Mouse (Mus musculus): Measurements from ENCODE around the gene Gtpbp4.

Gtpbp4 gene

DNA sequence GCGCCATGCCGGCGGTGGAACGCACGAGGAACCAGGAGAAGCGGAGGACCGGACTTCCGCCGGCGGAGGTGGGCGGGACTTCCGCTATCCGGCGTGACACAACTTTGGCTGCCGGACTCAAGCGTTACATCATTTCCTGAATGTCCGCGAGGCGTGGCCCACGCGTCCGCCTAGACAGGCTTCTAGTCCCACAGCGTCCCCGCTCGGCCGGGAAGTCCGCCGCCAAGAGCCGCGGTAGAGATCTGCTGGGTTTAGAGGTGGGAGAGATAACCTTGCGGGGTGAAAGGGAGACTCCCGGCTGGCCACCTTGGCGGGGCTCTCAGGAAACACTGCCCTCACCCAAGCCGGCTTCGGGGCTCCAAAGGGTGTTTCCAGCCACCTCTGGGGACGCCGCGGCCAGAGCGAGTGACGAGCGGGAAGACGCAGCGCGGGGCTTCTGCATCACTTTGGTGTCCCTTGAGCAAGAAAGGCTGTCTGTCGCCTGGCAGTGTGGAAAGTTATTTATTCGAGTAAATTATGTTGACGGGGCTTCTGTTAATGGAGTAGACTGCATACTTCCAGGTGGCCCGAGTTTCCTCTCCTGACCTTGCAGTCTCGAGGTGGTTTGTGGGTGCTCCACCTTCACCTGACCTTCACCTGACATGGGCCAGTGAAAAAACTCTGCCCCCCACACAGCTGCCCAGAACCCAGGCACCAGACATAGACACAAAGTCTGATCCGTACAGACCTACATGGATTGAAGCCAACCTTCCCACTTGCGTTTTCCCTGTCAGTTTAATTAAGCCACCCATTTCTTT lies at the start of gene Gtpbp4:
Gene Gtpbp4, minus strand, starts transcription at position 94 of the 797 bp plus-strand sequence.
- in situ Hi-C loops (cut with MboI, MseI), result loop anchor here in 1 of 2 experiments (5.0 kb wide), 2 partner anchors 96 to 124 kb away; partner anchors contain the start of genes Larp4b and Wdr37

DNA sequence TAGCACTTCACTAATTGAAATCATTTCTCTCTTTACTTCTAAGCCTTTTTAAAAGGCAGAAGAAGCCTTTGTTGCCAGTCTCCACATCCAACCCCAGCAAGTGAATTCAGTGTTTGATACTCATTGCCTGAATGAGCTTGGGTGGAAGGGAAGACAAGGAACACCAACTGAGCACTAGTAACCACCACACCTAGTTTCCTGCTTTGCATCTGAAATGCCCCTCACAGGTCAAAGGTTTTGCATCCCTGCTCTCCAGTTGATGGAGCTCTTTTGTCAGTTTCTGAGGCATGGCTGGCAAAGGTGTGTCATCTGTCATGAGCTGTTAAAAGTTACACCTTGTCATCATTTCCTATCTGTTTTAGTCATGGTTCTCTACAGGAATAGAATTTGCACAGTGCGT lies 48.8 kb upstream of the Gtpbp4 start:
- in situ Hi-C loops (cut with MboI, MseI), result no loop called here

DNA sequence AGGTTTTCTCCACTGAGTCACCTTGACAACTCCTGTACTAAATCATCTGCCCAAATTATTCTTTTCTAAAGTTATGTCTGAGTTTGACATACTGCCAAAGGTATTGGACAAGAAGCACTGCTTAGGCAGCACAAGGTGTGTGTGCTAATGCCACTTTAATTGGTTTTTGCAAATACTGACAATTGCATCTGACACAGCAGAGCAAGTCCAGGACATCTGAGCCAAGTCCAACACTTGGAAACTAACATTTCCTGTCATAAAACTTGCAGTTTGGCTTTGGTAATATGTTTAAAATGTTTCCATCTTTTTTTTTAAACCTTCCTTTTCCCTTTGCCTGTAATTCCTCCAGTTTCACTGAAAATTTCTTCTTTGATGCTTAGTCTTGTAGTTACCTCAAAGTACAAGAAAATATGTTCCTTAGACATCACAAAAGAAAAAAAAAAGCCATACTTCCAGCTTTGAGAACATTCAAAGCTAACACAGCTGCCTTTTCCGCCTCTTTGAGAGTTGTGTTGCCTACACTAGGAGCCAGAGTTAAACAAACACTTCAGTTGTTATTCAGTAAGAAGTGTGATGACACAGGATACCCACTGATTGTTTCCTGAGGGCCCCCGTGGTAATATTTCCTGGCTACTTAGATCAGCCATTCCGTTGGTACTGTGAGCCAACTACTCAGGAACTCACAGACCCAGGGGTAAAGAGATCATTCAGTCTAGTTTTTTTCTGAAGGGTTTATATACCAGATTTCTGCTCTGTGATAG lies 47.6 kb upstream of the Gtpbp4 start:
- in situ Hi-C loops (cut with MboI, MseI), result no loop called here

DNA sequence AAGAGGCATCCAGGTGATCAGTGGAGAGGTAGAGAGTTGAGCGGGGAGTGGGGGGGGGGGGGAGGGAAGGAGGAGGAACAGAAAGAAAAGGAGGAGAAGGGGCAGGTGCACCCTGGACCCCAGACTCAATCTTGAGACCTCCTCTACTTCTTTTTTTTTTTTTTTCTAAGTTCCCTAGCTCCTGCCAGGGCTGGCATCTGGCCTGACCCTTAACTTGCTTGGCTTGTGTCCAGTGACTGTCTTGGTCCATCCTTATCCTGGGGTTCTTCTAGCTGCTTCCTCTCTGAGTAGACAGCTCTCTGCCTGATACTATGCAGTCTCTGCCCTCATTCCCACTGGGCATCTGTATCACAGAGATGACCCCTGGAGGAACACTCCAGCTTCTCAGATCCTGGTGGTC lies 44.7 kb upstream of the Gtpbp4 start:
- in situ Hi-C loops (cut with MboI, MseI), result no loop called here

DNA sequence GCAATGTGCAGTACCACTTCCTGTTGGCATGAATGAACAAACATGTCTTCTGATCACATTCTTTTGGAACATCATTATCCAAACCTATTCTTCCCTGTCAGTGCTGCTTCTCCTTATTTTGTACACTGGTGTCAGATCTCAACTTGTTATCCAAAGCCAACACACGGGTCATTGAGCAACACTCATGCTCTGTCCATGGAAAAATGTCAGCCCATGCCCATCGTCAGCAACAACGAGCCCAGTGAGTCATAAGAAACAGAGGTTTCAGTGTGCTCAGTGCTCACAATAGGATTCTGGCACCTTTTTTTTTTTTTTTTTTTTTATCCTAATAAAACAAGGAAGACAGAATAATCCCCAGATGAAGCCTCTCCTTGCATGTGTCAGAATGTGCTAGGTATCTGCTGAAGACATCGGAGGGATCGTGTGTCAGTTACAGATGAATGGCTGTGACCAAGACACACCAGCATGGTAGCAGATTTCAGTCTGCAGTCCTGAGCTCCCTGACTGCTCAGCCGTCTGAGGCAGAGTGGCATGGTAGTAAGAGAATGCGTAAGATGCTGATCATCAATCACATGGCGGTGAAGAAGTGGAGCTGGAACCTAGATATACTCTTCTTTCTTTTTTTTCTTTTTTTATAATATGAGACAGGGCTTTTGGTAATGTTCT lies 36.2 kb upstream of the Gtpbp4 start:
- in situ Hi-C loops (cut with MboI, MseI), result no loop called here

DNA sequence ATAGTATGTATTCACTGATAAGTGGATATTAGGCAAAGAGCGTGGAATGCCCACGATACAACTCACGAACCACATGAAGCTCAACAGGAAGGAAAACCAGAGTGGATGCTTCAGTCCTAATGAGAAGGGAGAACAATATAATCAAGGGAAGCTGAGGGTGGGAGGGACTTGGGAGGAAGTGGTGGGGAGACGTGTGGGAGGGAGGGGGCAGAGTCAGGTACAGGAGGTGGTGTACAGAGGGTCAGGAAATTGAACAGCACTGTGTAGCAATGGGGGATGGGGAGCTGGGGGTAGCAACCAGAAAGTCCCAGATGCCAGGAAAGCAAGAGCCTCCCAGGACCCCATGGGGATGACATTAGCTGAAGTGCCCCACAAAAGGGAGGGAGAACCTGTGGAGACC lies 34.5 kb upstream of the Gtpbp4 start:
- in situ Hi-C loops (cut with MboI, MseI), result no loop called here

DNA sequence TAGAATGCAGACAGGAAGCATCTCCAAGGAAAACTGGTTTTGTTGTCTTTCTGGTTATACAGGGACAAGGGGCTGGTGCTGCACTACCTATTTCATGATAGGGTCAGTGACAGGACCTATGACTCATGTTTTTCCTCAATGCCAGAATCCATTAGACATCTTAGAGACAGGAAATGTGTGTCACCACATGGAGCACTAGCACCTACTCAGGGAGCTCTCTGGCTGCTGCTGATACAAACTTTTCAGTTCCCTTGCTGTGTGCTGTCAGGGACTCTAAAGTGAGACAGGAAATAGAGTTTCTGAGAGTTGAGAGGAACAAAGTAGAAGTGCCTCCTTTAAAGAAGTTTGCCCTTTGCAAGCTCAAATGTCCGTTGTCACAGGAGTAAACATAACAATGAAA lies 31.4 kb upstream of the Gtpbp4 start:
- in situ Hi-C loops (cut with MboI, MseI), result no loop called here

DNA sequence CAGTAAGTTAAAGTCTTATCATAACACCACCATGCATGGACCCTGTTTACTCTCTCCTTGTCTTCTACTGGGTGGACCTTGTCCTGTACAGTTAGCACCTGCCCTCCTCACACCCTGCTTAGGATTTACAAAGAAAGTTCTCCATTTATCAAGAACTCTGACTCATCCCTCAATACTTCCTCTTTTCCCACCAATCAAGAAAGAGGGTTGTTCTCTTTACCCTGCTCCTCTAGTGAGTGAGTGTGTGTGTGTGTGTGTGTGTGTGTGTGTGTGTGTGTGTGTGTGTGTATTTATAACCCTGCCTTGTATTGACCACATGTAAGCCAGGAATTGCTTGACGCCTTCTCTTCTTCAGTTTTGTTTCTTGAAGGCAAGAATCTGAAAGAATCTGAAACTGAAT lies 26.7 kb upstream of the Gtpbp4 start:
- in situ Hi-C loops (cut with MboI, MseI), result no loop called here

DNA sequence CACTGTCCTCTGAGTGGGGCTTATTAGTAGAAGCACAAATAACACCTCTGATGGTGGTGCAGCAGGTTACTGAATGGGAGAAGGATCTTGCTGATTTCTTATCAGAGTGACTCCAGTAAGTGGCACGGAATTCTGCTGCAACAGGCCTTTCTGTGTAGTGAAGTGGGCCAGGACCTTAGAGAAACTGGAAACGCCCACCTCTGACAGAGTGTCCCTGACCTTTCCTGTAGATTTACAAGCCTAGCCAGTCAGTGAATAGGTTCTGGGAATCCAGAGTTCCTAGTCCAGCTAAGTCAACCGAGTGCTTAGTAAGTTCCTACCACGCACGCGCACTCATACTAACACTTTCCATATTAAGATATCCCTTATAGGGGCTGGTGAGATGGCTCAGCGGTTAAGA lies 25.7 kb upstream of the Gtpbp4 start:
- in situ Hi-C loops (cut with MboI, MseI), result no loop called here

DNA sequence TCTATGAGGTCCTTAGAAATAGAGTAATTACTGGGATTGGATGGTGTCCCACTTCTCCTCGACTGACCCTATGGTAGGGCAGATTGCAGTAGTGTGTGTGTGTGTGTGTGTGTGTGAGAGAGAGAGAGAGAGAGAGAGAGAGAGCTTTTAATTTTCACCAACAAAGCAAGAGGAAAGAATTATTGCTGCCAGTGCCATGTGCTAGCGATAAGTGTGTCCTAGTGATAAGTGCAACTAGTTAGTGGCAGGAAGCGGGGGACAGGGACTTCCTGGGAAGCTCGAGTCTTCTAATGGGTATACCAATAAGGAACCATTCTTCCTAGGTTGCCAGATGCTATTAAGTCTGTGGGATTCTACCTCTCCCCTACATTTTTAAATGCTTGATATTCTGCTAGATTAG lies 23.8 kb upstream of the Gtpbp4 start:
- in situ Hi-C loops (cut with MboI, MseI), result no loop called here

DNA sequence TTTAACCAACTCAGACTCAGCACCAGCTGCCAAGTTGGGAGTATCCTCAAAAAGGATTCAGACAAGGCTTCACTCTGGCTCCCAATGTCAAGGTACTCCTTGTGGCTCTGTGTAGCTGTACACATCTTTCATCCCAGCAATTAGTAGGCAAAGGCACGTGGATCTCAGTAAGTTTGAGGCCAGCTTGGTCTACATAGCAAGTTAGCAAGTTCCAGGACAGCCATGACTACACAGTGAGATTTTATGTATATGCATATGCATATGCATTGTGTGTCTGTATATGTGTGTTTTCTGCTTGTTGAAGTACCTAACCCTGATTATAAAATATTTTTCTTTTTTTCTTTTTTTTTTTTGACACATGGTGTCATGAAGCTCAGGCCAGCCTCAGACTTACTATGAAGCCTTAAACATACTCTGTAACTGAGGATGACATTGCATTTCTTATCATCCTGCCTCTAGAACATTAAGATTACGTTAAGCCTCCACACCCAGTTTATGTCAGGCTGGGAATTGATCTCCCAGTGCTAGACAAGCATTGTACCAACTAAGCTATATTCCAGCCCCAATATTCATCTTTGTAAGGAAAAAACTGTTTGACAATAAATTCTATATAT lies 23.2 kb upstream of the Gtpbp4 start:
- in situ Hi-C loops (cut with MboI, MseI), result no loop called here

DNA sequence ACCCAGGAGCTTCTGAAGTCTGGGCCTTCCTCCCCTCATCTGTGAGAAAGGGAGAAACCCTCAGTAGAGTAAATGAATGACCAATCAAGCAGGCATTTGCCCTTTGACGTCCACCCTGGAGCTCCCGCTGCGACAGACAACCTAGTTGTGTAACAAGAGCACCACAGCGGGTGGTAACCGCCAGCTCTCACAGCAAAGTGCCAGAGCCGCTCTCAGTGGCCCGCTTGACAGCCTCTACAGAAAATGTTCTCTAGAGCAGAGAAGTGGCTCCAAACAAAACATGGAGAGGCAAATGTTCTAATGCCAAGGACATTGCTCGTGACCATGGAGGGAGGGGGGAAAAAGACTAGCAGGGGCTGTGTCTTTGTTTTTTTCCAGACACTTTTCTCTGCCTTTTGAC lies 21.3 kb upstream of the Gtpbp4 start:
- in situ Hi-C loops (cut with MboI, MseI), result no loop called here

DNA sequence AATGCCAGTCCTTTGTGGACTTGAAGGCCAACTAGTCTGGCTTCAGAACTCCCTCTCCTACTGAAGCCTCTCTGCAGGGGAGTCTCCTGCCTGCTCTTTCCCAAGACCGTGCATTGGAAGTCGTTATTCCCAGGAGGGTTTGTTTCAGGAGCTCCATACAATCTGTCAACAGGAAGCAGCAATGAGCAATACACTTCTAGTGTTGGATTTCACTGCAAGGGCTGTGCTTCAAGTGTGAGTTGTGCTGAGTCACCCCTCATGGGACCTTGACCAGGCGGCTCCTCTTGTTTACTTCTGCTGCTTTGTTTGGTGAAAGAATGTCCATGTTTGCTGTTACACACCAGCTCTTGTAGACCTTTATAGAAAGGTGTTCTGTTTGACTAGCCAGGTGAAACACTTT lies 18.5 kb upstream of the Gtpbp4 start:
- in situ Hi-C loops (cut with MboI, MseI), result loop anchor here (5.0 kb wide), 1 partner anchor 767 kb away; no protein-coding TSS in a partner anchor

DNA sequence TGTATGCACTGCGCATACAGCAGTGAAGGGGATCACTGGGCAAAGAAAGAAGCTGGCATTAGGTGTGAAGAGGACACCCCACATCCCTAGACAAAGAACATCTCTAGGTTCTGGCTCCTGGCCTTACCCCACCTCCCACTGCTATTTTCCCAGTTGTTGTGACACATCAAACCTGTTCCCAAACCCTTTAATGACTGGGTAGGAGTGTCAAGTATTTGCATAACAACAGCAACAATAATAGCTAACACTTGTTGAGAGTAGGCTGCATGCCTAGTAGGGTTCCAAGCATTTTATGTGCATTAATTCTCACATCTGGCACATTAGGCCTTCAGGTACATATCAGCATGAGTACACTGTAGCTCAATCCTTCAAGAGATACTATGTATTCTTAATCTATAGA lies 17.6 kb upstream of the Gtpbp4 start:
- in situ Hi-C loops (cut with MboI, MseI), result loop anchor here (5.0 kb wide), 1 partner anchor 766 kb away; no protein-coding TSS in a partner anchor

DNA sequence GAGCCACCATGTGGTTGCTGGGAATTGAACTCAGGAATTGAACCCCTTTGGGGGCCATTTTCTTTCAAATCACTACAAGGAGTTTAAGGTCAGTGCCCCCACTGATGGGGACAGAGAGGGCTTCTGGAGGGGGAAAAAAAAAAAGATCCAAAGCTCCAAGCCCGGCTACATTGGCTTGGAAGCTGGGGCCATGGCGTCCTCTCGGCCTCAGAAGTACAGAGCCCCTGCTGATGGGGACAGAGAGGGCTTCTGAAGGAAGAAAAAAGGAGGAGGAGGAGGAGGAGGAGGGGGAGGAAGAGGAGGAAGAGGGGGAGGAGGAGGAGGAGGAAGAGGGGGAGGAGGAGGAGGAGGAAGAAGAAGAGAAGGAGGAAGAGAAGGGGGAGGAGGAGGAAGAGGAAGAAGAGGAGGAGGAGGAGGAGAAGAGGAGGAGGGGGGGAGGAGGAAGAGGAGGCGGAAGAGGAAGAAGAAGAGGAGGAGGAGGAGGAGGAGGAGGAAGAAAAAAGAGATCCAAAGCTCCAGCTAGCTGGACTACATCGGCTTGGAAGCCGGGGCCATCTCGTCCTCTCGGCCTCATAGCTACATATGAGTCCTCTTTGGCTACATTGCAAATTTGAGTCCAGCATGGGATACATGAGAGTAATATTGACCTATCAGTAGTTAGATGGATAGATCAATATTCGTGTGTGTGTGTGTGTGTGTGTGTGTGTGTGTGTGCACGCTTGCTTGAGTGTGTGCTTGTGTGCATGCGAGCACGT lies 15.9 kb upstream of the Gtpbp4 start:
- in situ Hi-C loops (cut with MboI, MseI), result loop anchor here (5.0 kb wide), 1 partner anchor 764 kb away; no protein-coding TSS in a partner anchor

DNA sequence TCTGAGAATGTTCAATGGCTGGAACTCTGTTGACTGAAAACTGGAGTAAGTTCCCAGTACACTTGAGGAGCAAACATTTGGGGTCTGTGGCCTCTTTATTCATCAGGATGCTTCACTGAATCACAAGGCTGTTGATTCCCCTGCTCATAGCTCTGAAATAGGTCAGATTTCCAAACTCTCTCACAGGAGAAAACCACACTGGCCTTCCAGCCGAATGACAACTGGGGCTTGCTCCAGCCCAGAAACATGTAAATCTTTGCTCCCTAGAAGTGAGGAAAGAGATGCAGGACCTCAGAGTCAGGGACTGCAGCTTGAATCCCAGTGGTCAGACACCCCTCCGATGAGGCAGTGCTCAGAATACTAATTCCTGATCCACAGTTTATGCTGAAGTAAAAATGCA lies 7.4 kb upstream of the Gtpbp4 start:
- in situ Hi-C loops (cut with MboI, MseI), result no loop called here

DNA sequence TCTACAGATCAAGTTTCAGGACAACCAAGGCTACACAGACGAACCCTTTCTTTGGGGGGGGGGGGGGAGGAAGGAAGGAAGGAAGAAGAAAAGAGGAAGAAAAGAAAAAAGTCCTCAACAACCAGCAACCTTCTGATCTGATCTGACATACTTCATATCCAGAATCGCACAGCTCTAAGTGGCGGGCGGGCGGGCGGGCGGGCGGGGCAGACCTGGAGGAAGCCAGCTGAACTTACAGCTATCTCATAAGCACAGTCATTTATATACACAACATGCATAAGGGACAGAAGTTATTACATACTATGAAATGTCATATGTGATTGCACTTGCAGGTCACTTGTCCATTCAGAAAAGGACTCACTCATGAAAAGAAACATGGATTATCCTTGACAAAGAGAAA lies 3.6 kb upstream of the Gtpbp4 start:
- in situ Hi-C loops (cut with MboI, MseI), result loop anchor here in 1 of 2 experiments (5.0 kb wide), 2 partner anchors 93 to 127 kb away; partner anchors contain the start of genes Larp4b and Wdr37

DNA sequence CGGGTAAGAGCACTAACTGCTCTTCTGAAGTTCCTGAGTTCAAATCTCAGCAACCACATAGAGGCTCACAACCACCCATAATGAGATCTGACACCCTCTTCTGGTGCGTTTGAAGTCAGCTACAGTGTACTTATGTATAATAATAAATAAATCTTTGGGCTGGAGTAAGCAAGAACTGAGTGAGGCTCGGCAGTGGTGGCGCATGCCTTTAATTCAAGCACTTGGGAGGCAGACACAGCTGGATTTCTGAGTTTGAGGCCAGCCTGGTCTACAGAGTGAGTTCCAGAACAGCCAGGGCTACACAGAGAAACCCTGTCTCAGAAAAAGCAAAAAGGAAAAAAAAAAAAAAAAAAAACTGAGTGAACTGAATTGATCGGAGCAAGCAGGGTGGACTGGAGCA lies 1.3 kb upstream of the Gtpbp4 start:
- in situ Hi-C loops (cut with MboI, MseI), result loop anchor here in 1 of 2 experiments (5.0 kb wide), 2 partner anchors 95 to 125 kb away; partner anchors contain the start of genes Larp4b and Wdr37

DNA sequence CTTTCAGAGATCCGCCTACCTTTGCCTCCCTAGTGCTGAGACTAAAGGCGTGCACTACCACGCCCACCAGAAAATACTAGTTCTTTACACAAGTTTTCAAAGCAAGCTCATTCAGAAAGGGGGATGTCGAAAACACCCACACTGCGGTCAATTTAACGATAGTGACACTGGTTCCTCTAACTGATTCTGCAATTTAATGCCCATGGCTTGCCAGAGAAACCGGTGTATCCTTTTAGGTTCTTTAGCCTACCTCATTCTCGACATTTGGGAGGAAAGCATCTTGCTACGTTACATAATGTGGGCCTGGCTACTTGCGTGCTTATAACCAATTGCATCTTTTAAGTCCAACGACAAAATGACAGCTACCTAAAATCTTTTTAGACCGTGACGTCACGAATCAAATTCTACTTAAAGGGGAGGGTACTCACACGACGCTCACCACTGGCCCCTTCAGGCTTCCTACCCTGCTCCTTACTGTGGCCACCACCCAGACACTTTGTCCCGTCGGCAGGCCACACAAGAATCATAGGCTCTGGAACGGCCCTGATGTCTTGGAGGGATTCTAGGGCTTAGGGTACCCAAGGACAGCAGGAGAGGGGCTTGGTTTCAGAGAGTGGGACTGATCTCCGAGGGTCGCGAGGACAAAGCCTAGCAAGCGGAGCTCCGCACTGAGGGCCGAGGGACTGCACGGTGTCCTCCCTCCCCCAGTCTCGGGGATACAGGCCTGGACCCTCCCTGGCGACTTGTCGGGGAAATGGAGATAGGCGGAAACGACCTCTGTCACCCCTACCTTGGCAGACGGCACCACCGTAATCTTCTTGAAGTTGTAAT lies 509 bp downstream of the Gtpbp4 start:
- in situ Hi-C loops (cut with MboI, MseI), result loop anchor here in 1 of 2 experiments (5.0 kb wide), 2 partner anchors 97 to 123 kb away; partner anchors contain the start of genes Larp4b and Wdr37

DNA sequence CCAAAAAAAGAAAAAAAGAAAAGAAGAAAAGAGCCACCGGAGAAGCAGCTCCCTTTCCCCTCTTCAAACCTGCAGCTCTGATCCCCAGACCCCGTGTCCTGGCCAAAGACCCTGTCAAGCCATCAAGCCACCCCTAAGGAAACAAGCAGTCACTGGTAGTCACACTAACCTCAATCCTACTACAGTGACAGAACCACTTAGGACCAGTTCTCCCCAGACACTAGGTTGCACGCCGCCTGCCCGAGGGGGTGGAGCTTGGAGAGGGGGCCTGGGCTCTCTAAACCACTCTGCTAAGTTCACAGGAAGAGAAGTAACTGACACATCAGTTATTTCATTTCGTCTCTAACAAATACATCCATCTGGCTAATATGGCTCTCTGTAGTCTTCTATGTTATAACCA lies 3.7 kb downstream of the Gtpbp4 start:
- in situ Hi-C loops (cut with MboI, MseI), result no loop called here

Measured in T-helper 17 cell (primary cell).